Comparison of ENCODE assay signal across 8 mouse cellular contexts in the genomic region with DNA sequence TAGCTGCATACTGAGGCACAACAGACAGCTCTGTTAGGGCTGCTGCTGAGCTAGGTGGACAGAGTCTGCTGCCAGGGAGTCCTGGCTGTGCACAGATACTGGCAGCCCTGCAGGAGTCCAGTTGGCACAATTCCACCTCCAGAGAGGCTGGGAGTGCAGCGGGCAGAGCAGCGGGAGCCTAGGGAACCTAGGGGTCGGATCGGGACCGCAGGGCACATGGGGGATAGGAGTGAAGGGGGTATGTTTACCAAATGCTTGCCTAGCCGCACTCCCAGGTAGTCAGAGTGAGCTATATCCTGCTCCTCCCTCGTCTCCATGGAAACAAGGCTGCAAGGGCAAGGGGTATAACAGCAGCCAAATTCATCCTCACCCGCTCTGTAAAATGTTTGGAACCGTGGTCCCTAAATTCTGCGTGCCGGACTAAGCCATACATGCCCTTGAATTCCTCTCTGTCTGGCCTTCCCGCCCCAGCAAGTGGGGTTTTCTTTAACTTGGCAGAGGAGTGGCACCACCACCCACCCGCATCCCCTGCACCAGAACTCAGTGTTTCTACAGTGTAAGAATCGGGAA. TPM values are rescaled to one million over a fixed set of nuclear protein-coding genes. Genes with fewer than 3 reads are reported as not detected.
DNase-seq lines count a peak whose midpoint lies in the region; ATAC-seq lines count a peak whose summit lies in the region.

No protein-coding gene starts in this region.

- H3K9ac ChIP-seq in lung, embryonic 15.5 days, result no peak overlapping the region
- H3K9ac ChIP-seq in forebrain, embryonic 13.5 days, result 0 out of 2 replicates have a peak overlapping the region, but pooled peaks have one; percentile 26
- H3K9ac ChIP-seq in intestine, embryonic 16.5 days (ENCODE audit: low read depth, low read length), result peak overlapping the region; percentile 24; the same call in 1 of the 2 replicates

- 0 out of 2 replicates have a peak, but pooled peaks have one; percentile 11 for ATAC-seq in lung, embryonic 15.5 days (ENCODE audit: borderline replicate concordance, extremely low read depth, low FRiP score, low TSS enrichment)
- ATAC-seq in forebrain, embryonic 13.5 days, result peak; percentile 65
- peak; percentile 29; the same call in 1 of the 2 replicates for ATAC-seq in intestine, embryonic 16.5 days
- ATAC-seq in granulocyte monocyte progenitor cell, adult 5-6 weeks (replicated peaks; ENCODE audit: poor library complexity, severe bottlenecking), result no peak

- WGBS in lung, embryonic 15.5 days, result 7% methylated on average over 14 of the region's 14 CpGs
- WGBS in forebrain, embryonic 13.5 days, result 20% methylated on average over 14 of the region's 14 CpGs
- WGBS in intestine, embryonic 16.5 days, result 23% methylated on average over 14 of the region's 14 CpGs

- H3K4me3 ChIP-seq in lung, embryonic 15.5 days, result no peak overlapping the region
- 0 out of 2 replicates have a peak overlapping the region, but pooled peaks have one; percentile 9 for H3K4me3 ChIP-seq in forebrain, embryonic 13.5 days
- no peak overlapping the region for H3K4me3 ChIP-seq in intestine, embryonic 16.5 days (ENCODE audit: low read length)

- H3K4me1 ChIP-seq in lung, embryonic 15.5 days, result peaks cover 29% of the 10 kb centered on the region
- H3K4me1 ChIP-seq in forebrain, embryonic 13.5 days, result peaks cover 27% of the 10 kb centered on the region
- peaks cover 8% of the 10 kb centered on the region for H3K4me1 ChIP-seq in intestine, embryonic 16.5 days (ENCODE audit: control insufficient read depth, insufficient read depth, low read length)

- no peak for DNase-seq in lung, postnatal 4 days
- peak; percentile 69 to 73 for DNase-seq in cerebellum, adult 18-20 months
- peak; percentile 21 for DNase-seq in lung, postnatal 10 days
- DNase-seq in natural killer cell, adult 2 months (ENCODE audit: low spot score in 2 of 2), result no peak

- H3K27ac ChIP-seq in lung, embryonic 15.5 days, result peak overlapping the region; percentile 7; the same call in 1 of the 2 replicates
- H3K27ac ChIP-seq in forebrain, embryonic 13.5 days, result no peak overlapping the region
- no peak overlapping the region for H3K27ac ChIP-seq in intestine, embryonic 16.5 days (ENCODE audit: low read length)

- no peaks in the 10 kb centered on the region for H3K36me3 ChIP-seq in lung, embryonic 15.5 days
- H3K36me3 ChIP-seq in forebrain, embryonic 13.5 days (ENCODE audit: poor library complexity, severe bottlenecking), result no peaks in the 10 kb centered on the region
- H3K36me3 ChIP-seq in intestine, embryonic 16.5 days (ENCODE audit: control insufficient read depth, insufficient read depth, low read length), result no peaks in the 10 kb centered on the region

- peak overlapping the region; percentile 72 for H3K4me2 ChIP-seq in lung, embryonic 15.5 days
- H3K4me2 ChIP-seq in forebrain, embryonic 13.5 days, result peak overlapping the region; percentile 59
- peak overlapping the region; percentile 32; the same call in 1 of the 2 replicates for H3K4me2 ChIP-seq in intestine, embryonic 16.5 days (ENCODE audit: low read depth, low read length)

- no peaks in the 10 kb centered on the region for H3K9me3 ChIP-seq in lung, embryonic 15.5 days
- H3K9me3 ChIP-seq in forebrain, embryonic 13.5 days (replicated peaks), result no peaks in the 10 kb centered on the region
- no peaks in the 10 kb centered on the region for H3K9me3 ChIP-seq in intestine, embryonic 16.5 days (ENCODE audit: control insufficient read depth, low read length)

- peaks cover 2% of the 10 kb centered on the region; the same call in 1 of the 2 replicates for H3K27me3 ChIP-seq in lung, embryonic 15.5 days
- H3K27me3 ChIP-seq in forebrain, embryonic 13.5 days, result peaks cover 2% of the 10 kb centered on the region; the same call in 1 of the 2 replicates
- H3K27me3 ChIP-seq in intestine, embryonic 16.5 days (replicated peaks; ENCODE audit: control insufficient read depth, insufficient read depth, low read length), result no peaks in the 10 kb centered on the region

RNA-seq across cellular contexts. Expression of a gene that starts 17.3 kb away (rescaled TPM):
- polyA plus RNA-seq in lung, embryonic 15.5 days (2015; fragmentation: Nextera tagmentation; extraction: Ambion mirVana), result 39.2 and 41.6 TPM in 2 replicates
- 20.5 and 21.1 TPM in 2 replicates for polyA plus RNA-seq in forebrain, embryonic 13.5 days (2015; fragmentation: Nextera tagmentation; extraction: Ambion mirVana)
- polyA plus RNA-seq in intestine, embryonic 16.5 days (2015; fragmentation: Nextera tagmentation; extraction: Ambion mirVana), result 18.8 and 18.9 TPM in 2 replicates
- total RNA-seq in granulocyte monocyte progenitor cell, adult 5-6 weeks (2014; fragmentation: Nextera tagmentation), result 23.2 and 34.3 TPM in 2 replicates
- total RNA-seq in granulocyte monocyte progenitor cell, adult 5-6 weeks (2017), result 16.2 and 18.6 TPM in 2 replicates

RNA-seq across cellular contexts. Expression of a gene that starts 24.0 kb away (rescaled TPM):
- polyA plus RNA-seq in lung, embryonic 15.5 days (2015; fragmentation: Nextera tagmentation; extraction: Ambion mirVana), result 4.4 and 5.0 TPM in 2 replicates
- polyA plus RNA-seq in forebrain, embryonic 13.5 days (2015; fragmentation: Nextera tagmentation; extraction: Ambion mirVana), result 4.3 and 5.6 TPM in 2 replicates
- 0.98 and 2.6 TPM in 2 replicates for polyA plus RNA-seq in intestine, embryonic 16.5 days (2015; fragmentation: Nextera tagmentation; extraction: Ambion mirVana)
- total RNA-seq in granulocyte monocyte progenitor cell, adult 5-6 weeks (2014; fragmentation: Nextera tagmentation), result 0.24 and 0.98 TPM in 2 replicates
- 1.5 TPM in 1 of 2 replicates, not detected in the other for total RNA-seq in granulocyte monocyte progenitor cell, adult 5-6 weeks (2017)

RNA-seq across cellular contexts. Expression of a gene that starts 49.8 kb away (rescaled TPM):
- 8.2 and 9.5 TPM in 2 replicates for polyA plus RNA-seq in lung, embryonic 15.5 days (2015; fragmentation: Nextera tagmentation; extraction: Ambion mirVana)
- polyA plus RNA-seq in forebrain, embryonic 13.5 days (2015; fragmentation: Nextera tagmentation; extraction: Ambion mirVana), result 11.1 and 12.3 TPM in 2 replicates
- 80.5 and 91.5 TPM in 2 replicates for polyA plus RNA-seq in intestine, embryonic 16.5 days (2015; fragmentation: Nextera tagmentation; extraction: Ambion mirVana)
- 8.7 and 9.6 TPM in 2 replicates for total RNA-seq in granulocyte monocyte progenitor cell, adult 5-6 weeks (2014; fragmentation: Nextera tagmentation)
- total RNA-seq in granulocyte monocyte progenitor cell, adult 5-6 weeks (2017), result 21.1 and 21.5 TPM in 2 replicates

Comparison
In these comparisons a context has a peak if more than half of its experiments do, and no peak if none do; other contexts are left out.
1. DNase-seq: peak in cerebellum, adult 18-20 months (2 of 2) and lung, postnatal 10 days (single experiment); none in lung, postnatal 4 days (0 of 2) and natural killer cell, adult 2 months (0 of 2).
2. Peak in every context shown above with its lines, with median percentiles within 50 percentile points of each other: H3K4me2 ChIP-seq.